Mouse (Mus musculus): Measurements from ENCODE around the gene Rpl23a.

DNA sequence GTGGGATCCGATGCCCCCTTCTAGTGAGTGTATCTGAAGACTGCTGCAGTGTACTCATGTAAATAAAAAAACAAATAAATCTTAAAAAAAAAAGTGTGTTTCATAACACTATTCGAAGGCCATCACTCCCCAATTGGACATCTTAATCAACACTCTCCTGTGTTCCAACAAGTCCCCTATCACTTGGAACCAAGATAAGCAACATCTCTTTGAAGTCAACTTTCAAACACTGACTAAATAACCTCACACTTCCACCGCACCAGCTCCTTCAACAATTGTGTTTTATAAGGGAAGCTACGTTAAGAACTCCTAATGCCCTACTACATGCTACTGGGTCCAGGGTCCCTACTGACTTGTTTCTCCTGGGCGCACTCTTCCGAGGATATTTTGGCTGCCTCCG is 934 bp downstream of the Rpl23a start:
- no peak for TF ChIP-seq CTCF (IDR thresholded peaks at IDR 0.05; ENCODE audit: low read depth, low read length)
- TF ChIP-seq GATA1 (IDR thresholded peaks at IDR 0.05; ENCODE audit: borderline replicate concordance, low read length), result no peak
- no peak for TF ChIP-seq POLR2AphosphoS5 (IDR thresholded peaks at IDR 0.05; ENCODE audit: insufficient replicate concordance, low read depth, low read length)
- no peak for TF ChIP-seq GATA2 (IDR thresholded peaks at IDR 0.05; ENCODE audit: borderline replicate concordance, low read depth, low read length)
